Mouse (Mus musculus): ENCODE measurements around the gene Lrp5.

Gene Lrp5

GRCm38 (mm10) chr19:3556169-3556827, 130.1 kb downstream of the Lrp5 start:
- no peak for DNase-seq (ENCODE audit: low spot score in 2 of 2)

GRCm38 (mm10) chr19:3554785-3555184, 131.6 kb downstream of the Lrp5 start:
- DNase-seq (ENCODE audit: low spot score in 2 of 2) = no peak

GRCm38 (mm10) chr19:3551573-3552159, 134.7 kb downstream of the Lrp5 start:
- DNase-seq (ENCODE audit: low spot score in 2 of 2) = no peak

GRCm38 (mm10) chr19:3550101-3550500, 136.3 kb downstream of the Lrp5 start:
- DNase-seq (ENCODE audit: low spot score in 2 of 2) = no peak

- no peak for DNase-seq (ENCODE audit: low spot score in 2 of 2)
Observed at GRCm38 (mm10) chr19:3549263-3549662, 137.1 kb downstream of the Lrp5 start.

- DNase-seq (ENCODE audit: low spot score in 2 of 2) = no peak
Observed at GRCm38 (mm10) chr19:3548311-3548710, 138.1 kb downstream of the Lrp5 start.

GRCm38 (mm10) chr19:3544995-3545394, 141.4 kb downstream of the Lrp5 start:
- no peak for DNase-seq (ENCODE audit: low spot score in 2 of 2)

GRCm38 (mm10) chr19:3542591-3542990, 143.8 kb downstream of the Lrp5 start:
- DNase-seq (ENCODE audit: low spot score in 2 of 2) = no peak

GRCm38 (mm10) chr19:3540997-3541396, 145.4 kb downstream of the Lrp5 start:
- no peak for DNase-seq (ENCODE audit: low spot score in 2 of 2)

- no peak for DNase-seq (ENCODE audit: low spot score in 2 of 2)
Observed at GRCm38 (mm10) chr19:3540254-3540653, 146.1 kb downstream of the Lrp5 start.

- no peak for DNase-seq (ENCODE audit: low spot score in 2 of 2)
Observed at GRCm38 (mm10) chr19:3539456-3539855, 146.9 kb downstream of the Lrp5 start.

- no peak for DNase-seq (ENCODE audit: low spot score in 2 of 2)
Observed at GRCm38 (mm10) chr19:3537658-3538057, 148.7 kb downstream of the Lrp5 start.

GRCm38 (mm10) chr19:3534945-3535344, 151.4 kb downstream of the Lrp5 start:
- DNase-seq (ENCODE audit: low spot score in 2 of 2) = no peak

All from urinary bladder, postnatal 36 days (tissue).